Mouse (Mus musculus): ENCODE results near the gene Serinc5. TPM values are rescaled to one million over a fixed set of nuclear protein-coding genes. Genes with fewer than 3 reads are reported as not detected.

The Serinc5 gene
- polyA plus RNA-seq, 1 experiment from 2014 or later, result 19.3 TPM

DNA sequence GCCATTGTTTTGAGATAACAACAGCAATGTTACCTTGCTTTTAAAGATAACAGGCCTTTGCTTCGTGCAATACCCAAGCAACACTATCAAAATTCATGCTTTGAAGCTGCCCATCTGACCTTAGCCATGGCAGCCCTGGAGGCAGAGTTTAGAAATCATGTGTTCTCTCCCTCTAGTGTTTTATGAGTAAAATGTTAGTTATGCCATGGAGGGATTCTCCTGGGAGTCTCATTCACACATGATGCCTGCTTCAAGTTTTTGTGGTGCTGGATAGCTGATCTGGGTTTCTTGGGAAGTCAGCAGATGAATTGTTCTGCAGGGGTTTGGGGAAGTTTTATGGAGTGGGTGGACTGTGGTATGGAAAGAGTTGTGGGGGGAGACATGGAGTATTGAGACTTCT lies 99.5 kb downstream of the Serinc5 start:
- WGBS, result 66% methylated on average over 1 of the region's 1 CpGs
- Histone ChIP-seq H3K9me3 (replicated peaks; ENCODE audit: control insufficient read depth, low read length, poor library complexity, severe bottlenecking) (no peaks in the 10 kb centered on the region), H3K4me1 (ENCODE audit: control insufficient read depth, insufficient read depth, low read length) (no peaks in the 10 kb centered on the region), H3K36me3 (ENCODE audit: control insufficient read depth, insufficient read depth, low read length) (peaks cover 9% of the 10 kb centered on the region; the same call in 1 of the 2 replicates), H3K4me3 (ENCODE audit: low read depth, low read length) (no peak overlapping the region), H3K27ac (ENCODE audit: low read length) (no peak overlapping the region), H3K27me3 (ENCODE audit: control insufficient read depth, insufficient read depth, low read depth, low read length) (no peaks in the 10 kb centered on the region), H3K9ac (ENCODE audit: low read depth, low read length) (no peak overlapping the region), H3K4me2 (ENCODE audit: low read length) (no peak overlapping the region)
- no peak for ATAC-seq

GRCm38 (mm10) chr13:92711821-92712220 lies 100.9 kb downstream of the Serinc5 start:
- Histone ChIP-seq H3K27me3 (ENCODE audit: control insufficient read depth, insufficient read depth, low read depth, low read length) (no peaks in the 10 kb centered on the region), H3K4me3 (ENCODE audit: low read depth, low read length) (no peak overlapping the region), H3K27ac (ENCODE audit: low read length) (no peak overlapping the region), H3K9ac (ENCODE audit: low read depth, low read length) (no peak overlapping the region), H3K4me2 (ENCODE audit: low read length) (no peak overlapping the region), H3K4me1 (ENCODE audit: control insufficient read depth, insufficient read depth, low read length) (no peaks in the 10 kb centered on the region), H3K36me3 (ENCODE audit: control insufficient read depth, insufficient read depth, low read length) (peaks cover 6% of the 10 kb centered on the region; the same call in 1 of the 2 replicates), H3K9me3 (replicated peaks; ENCODE audit: control insufficient read depth, low read length, poor library complexity, severe bottlenecking) (no peaks in the 10 kb centered on the region)
- WGBS, result 93% methylated on average over 1 of the region's 1 CpGs
- ATAC-seq, result no peak

GRCm38 (mm10) chr13:92712619-92713018 lies 101.7 kb downstream of the Serinc5 start:
- H3K9ac ChIP-seq (ENCODE audit: low read depth, low read length), result no peak overlapping the region
- no peaks in the 10 kb centered on the region for H3K9me3 ChIP-seq (replicated peaks; ENCODE audit: control insufficient read depth, low read length, poor library complexity, severe bottlenecking)
- H3K4me1 ChIP-seq (ENCODE audit: control insufficient read depth, insufficient read depth, low read length), result no peaks in the 10 kb centered on the region
- H3K27me3 ChIP-seq (ENCODE audit: control insufficient read depth, insufficient read depth, low read depth, low read length), result no peaks in the 10 kb centered on the region
- no peak overlapping the region for H3K4me2 ChIP-seq (ENCODE audit: low read length)
- no peak for ATAC-seq
- 93% methylated on average over 4 of the region's 4 CpGs for WGBS
- no peak overlapping the region for H3K4me3 ChIP-seq (ENCODE audit: low read depth, low read length)
- no peak overlapping the region for H3K27ac ChIP-seq (ENCODE audit: low read length)
- H3K36me3 ChIP-seq (ENCODE audit: control insufficient read depth, insufficient read depth, low read length), result peaks cover 6% of the 10 kb centered on the region; the same call in 1 of the 2 replicates

DNA sequence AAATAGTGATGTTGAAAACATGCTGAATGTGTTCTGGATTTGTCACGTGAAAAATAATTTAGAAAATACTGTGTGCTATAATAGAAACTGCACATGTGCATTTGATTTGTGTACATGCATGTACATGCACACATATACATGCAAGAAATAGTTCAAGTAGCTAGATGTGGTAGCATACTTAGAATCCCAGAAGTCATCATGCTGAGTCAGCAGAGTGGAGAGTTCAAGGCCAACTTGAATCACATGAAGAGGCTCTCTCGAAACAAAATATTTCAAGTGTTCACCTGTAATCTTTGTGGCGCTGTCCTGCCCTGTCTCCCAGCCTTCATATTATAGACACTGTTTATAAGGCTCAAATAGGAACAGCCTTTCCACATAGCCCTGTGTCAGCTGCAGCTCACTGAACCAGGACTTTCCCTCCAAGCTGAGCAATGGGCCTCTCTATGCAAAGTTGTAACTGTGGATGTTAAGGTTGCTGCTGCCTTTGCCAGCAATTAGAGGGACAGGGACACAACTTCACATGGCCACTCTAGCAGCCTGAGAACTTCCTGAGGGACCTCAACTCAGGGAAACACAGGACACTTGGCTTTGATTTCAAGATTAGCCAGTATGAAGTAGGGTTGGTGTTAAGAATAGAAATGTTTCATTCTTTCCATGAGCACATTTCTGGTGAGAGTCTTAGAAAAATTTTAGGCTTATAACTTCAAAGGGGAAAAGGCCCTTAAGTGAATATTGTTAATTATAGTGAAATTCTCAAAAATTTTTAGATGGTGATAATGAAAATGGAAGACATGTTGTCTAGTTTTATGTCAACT lies 107.2 kb downstream of the Serinc5 start:
- no peaks in the 10 kb centered on the region for H3K36me3 ChIP-seq (ENCODE audit: control insufficient read depth, insufficient read depth, low read length)
- no peak overlapping the region for H3K4me2 ChIP-seq (ENCODE audit: low read length)
- H3K4me1 ChIP-seq (ENCODE audit: control insufficient read depth, insufficient read depth, low read length), result no peaks in the 10 kb centered on the region
- H3K9ac ChIP-seq (ENCODE audit: low read depth, low read length), result no peak overlapping the region
- ATAC-seq, result no peak
- no peaks in the 10 kb centered on the region for H3K9me3 ChIP-seq (replicated peaks; ENCODE audit: control insufficient read depth, low read length, poor library complexity, severe bottlenecking)
- no peak overlapping the region for H3K27ac ChIP-seq (ENCODE audit: low read length)
- H3K27me3 ChIP-seq (ENCODE audit: control insufficient read depth, insufficient read depth, low read depth, low read length), result no peaks in the 10 kb centered on the region
- H3K4me3 ChIP-seq (ENCODE audit: low read depth, low read length), result no peak overlapping the region
- WGBS, result 96% methylated on average over 3 of the region's 3 CpGs

DNA sequence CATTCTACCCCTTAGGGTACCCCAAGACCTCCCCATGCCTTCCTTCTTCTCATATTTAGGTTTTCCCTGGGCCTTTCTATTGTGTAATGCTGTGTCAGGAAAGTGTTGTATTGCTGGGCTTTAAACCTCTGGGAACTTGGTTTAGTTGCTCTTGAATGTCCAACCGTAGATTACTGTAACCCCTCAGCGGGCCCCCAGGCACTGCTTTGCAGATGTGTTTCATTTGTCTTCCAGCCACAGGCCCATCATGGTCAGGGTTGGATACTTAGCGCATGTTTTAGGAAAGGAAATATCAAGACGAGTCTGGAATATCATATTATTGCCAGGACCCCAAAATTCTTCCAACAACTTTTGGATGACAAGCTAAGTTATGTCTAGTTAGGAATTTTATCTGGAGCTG lies 110.1 kb downstream of the Serinc5 start:
- no peak for ATAC-seq
- Histone ChIP-seq H3K36me3 (ENCODE audit: control insufficient read depth, insufficient read depth, low read length) (no peaks in the 10 kb centered on the region), H3K9me3 (replicated peaks; ENCODE audit: control insufficient read depth, low read length, poor library complexity, severe bottlenecking) (no peaks in the 10 kb centered on the region), H3K27me3 (ENCODE audit: control insufficient read depth, insufficient read depth, low read depth, low read length) (no peaks in the 10 kb centered on the region), H3K9ac (ENCODE audit: low read depth, low read length) (no peak overlapping the region), H3K4me3 (ENCODE audit: low read depth, low read length) (no peak overlapping the region), H3K4me2 (ENCODE audit: low read length) (no peak overlapping the region), H3K4me1 (ENCODE audit: control insufficient read depth, insufficient read depth, low read length) (no peaks in the 10 kb centered on the region), H3K27ac (ENCODE audit: low read length) (no peak overlapping the region)
- 96% methylated on average over 4 of the region's 4 CpGs for WGBS

DNA sequence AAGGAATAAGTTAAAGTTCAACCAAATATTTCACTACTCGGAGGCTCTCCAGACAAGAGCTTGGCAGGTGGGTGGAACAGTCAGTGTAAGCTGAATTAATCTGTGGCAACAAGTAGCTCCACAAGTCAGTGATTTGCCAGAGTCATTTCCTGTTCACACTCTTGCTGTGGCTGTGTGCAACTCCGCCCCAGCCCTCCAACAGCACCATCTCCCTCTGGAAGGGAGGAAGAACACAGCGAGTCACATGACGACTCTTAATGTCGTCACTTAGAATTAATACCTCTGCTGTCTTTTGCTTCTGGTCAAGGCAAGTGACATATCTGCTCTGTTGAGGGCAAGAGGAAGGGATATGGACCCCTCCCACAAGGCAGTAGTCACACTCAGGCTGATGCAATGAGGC lies 111.5 kb downstream of the Serinc5 start:
- Histone ChIP-seq H3K27me3 (ENCODE audit: control insufficient read depth, insufficient read depth, low read depth, low read length) (no peaks in the 10 kb centered on the region), H3K27ac (ENCODE audit: low read length) (no peak overlapping the region), H3K4me1 (ENCODE audit: control insufficient read depth, insufficient read depth, low read length) (no peaks in the 10 kb centered on the region), H3K4me2 (ENCODE audit: low read length) (no peak overlapping the region), H3K9ac (ENCODE audit: low read depth, low read length) (no peak overlapping the region), H3K9me3 (replicated peaks; ENCODE audit: control insufficient read depth, low read length, poor library complexity, severe bottlenecking) (no peaks in the 10 kb centered on the region), H3K36me3 (ENCODE audit: control insufficient read depth, insufficient read depth, low read length) (no peaks in the 10 kb centered on the region), H3K4me3 (ENCODE audit: low read depth, low read length) (no peak overlapping the region)
- no peak for ATAC-seq
- WGBS, result 83% methylated on average over 5 of the region's 5 CpGs

- ATAC-seq, result no peak
- no peak overlapping the region for H3K9ac ChIP-seq (ENCODE audit: low read depth, low read length)
- no peaks in the 10 kb centered on the region for H3K4me1 ChIP-seq (ENCODE audit: control insufficient read depth, insufficient read depth, low read length)
- H3K36me3 ChIP-seq (ENCODE audit: control insufficient read depth, insufficient read depth, low read length), result no peaks in the 10 kb centered on the region
- no peaks in the 10 kb centered on the region for H3K9me3 ChIP-seq (replicated peaks; ENCODE audit: control insufficient read depth, low read length, poor library complexity, severe bottlenecking)
- no peak overlapping the region for H3K27ac ChIP-seq (ENCODE audit: low read length)
- 76% methylated on average over 13 of the region's 13 CpGs for WGBS
- no peak overlapping the region for H3K4me2 ChIP-seq (ENCODE audit: low read length)
- H3K27me3 ChIP-seq (ENCODE audit: control insufficient read depth, insufficient read depth, low read depth, low read length), result no peaks in the 10 kb centered on the region
- H3K4me3 ChIP-seq (ENCODE audit: low read depth, low read length), result no peak overlapping the region
Measured at GRCm38 (mm10) chr13:92729811-92730210, 118.9 kb downstream of the Serinc5 start.

GRCm38 (mm10) chr13:92731811-92732210 lies 120.9 kb downstream of the Serinc5 start:
- Histone ChIP-seq H3K9ac (ENCODE audit: low read depth, low read length) (no peak overlapping the region), H3K27ac (ENCODE audit: low read length) (no peak overlapping the region), H3K4me1 (ENCODE audit: control insufficient read depth, insufficient read depth, low read length) (peaks cover 2% of the 10 kb centered on the region; the same call in 1 of the 2 replicates), H3K27me3 (ENCODE audit: control insufficient read depth, insufficient read depth, low read depth, low read length) (no peaks in the 10 kb centered on the region), H3K36me3 (ENCODE audit: control insufficient read depth, insufficient read depth, low read length) (no peaks in the 10 kb centered on the region), H3K4me3 (ENCODE audit: low read depth, low read length) (no peak overlapping the region), H3K4me2 (ENCODE audit: low read length) (no peak overlapping the region), H3K9me3 (replicated peaks; ENCODE audit: control insufficient read depth, low read length, poor library complexity, severe bottlenecking) (no peaks in the 10 kb centered on the region)
- 79% methylated on average over 6 of the region's 6 CpGs for WGBS
- no peak for ATAC-seq

DNA sequence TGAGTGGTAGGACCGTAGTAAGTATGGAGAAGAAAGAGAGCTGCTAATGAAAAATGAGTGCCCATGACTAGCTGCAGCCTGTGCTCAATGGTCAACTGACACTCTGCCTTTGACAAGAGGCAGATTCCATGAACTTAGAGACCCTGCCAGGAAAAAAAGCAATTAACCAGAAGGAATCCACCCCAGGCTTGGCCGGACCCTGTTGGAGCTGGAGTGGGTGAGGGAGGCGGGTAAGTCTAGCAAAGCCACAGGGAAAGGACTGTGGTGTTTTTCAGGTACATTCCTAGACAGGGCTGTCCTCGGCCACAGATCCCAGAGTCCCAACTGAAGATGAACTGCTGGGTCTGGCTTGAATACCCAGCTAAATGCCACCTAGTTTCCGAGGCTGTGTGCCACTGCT lies 121.9 kb downstream of the Serinc5 start:
- Histone ChIP-seq H3K27ac (ENCODE audit: low read length) (no peak overlapping the region), H3K9ac (ENCODE audit: low read depth, low read length) (no peak overlapping the region), H3K36me3 (ENCODE audit: control insufficient read depth, insufficient read depth, low read length) (no peaks in the 10 kb centered on the region), H3K4me2 (ENCODE audit: low read length) (no peak overlapping the region), H3K4me1 (ENCODE audit: control insufficient read depth, insufficient read depth, low read length) (peaks cover 3% of the 10 kb centered on the region; the same call in 1 of the 2 replicates), H3K4me3 (ENCODE audit: low read depth, low read length) (no peak overlapping the region), H3K27me3 (ENCODE audit: control insufficient read depth, insufficient read depth, low read depth, low read length) (no peaks in the 10 kb centered on the region), H3K9me3 (replicated peaks; ENCODE audit: control insufficient read depth, low read length, poor library complexity, severe bottlenecking) (no peaks in the 10 kb centered on the region)
- 88% methylated on average over 5 of the region's 5 CpGs for WGBS
- no peak for ATAC-seq
